Comparison of ENCODE assay signal across 8 mouse cellular contexts in genomic region chr10:81395127-81395526, GRCm38 (mm10). TPM values are rescaled to one million over a fixed set of nuclear protein-coding genes. Genes with fewer than 3 reads are reported as not detected.
DNase-seq lines count a peak whose midpoint lies in the region; ATAC-seq and TF ChIP-seq lines count a peak whose summit lies in the region.

No protein-coding gene starts in this region.

- peaks cover 10% of the 10 kb centered on the region; the same call in 1 of the 2 replicates for H3K36me3 ChIP-seq in midbrain, embryonic 12.5 days
- H3K36me3 ChIP-seq in midbrain, embryonic 16.5 days (ENCODE audit: control insufficient read depth, insufficient read depth, low read length): peaks cover 8% of the 10 kb centered on the region; the same call in 1 of the 2 replicates
- H3K36me3 ChIP-seq in forebrain, embryonic 14.5 days (ENCODE audit: control insufficient read depth, insufficient read depth, low read length): peaks cover 16% of the 10 kb centered on the region
- peaks cover 29% of the 10 kb centered on the region for H3K36me3 ChIP-seq in small intestine, adult 2 months (ENCODE audit: control insufficient read depth, insufficient read depth, low read length)

- no peak for ATAC-seq in midbrain, embryonic 12.5 days (ENCODE audit: low FRiP score, low read depth)
- no peak for ATAC-seq in midbrain, embryonic 16.5 days
- peak; percentile 19; the same call in 1 of the 2 replicates for ATAC-seq in forebrain, embryonic 14.5 days

- H3K4me2 ChIP-seq in midbrain, embryonic 12.5 days (replicated peaks): no peak overlapping the region
- no peak overlapping the region for H3K4me2 ChIP-seq in midbrain, embryonic 16.5 days (ENCODE audit: low read length)
- H3K4me2 ChIP-seq in forebrain, embryonic 14.5 days (ENCODE audit: low read length): no peak overlapping the region

- WGBS in midbrain, embryonic 12.5 days: 17% methylated on average over 5 of the region's 5 CpGs
- WGBS in midbrain, embryonic 16.5 days: 15% methylated on average over 5 of the region's 5 CpGs
- WGBS in forebrain, embryonic 14.5 days: 19% methylated on average over 5 of the region's 5 CpGs
- WGBS in small intestine, adult 2 months: 16% methylated on average over 5 of the region's 5 CpGs

- no peak for TF ChIP-seq POLR2A in small intestine, adult 2 months (IDR thresholded peaks at IDR 0.05; ENCODE audit: low read depth, low read length)

- H3K4me1 ChIP-seq in midbrain, embryonic 12.5 days: peaks cover 35% of the 10 kb centered on the region
- peaks cover 4% of the 10 kb centered on the region; the same call in 1 of the 2 replicates for H3K4me1 ChIP-seq in midbrain, embryonic 16.5 days (ENCODE audit: control insufficient read depth, insufficient read depth, low read length)
- H3K4me1 ChIP-seq in forebrain, embryonic 14.5 days (ENCODE audit: control insufficient read depth, insufficient read depth, low read length): no peaks in the 10 kb centered on the region; the same call in 1 of the 2 replicates
- peaks cover 20% of the 10 kb centered on the region for H3K4me1 ChIP-seq in small intestine, adult 2 months (ENCODE audit: control insufficient read depth, insufficient read depth, insufficient read length, low read length)

- no peaks in the 10 kb centered on the region for H3K9me3 ChIP-seq in midbrain, embryonic 12.5 days
- no peaks in the 10 kb centered on the region for H3K9me3 ChIP-seq in midbrain, embryonic 16.5 days (replicated peaks; ENCODE audit: control insufficient read depth, low read length, poor library complexity, severe bottlenecking)
- H3K9me3 ChIP-seq in forebrain, embryonic 14.5 days (replicated peaks; ENCODE audit: control insufficient read depth, low read length): no peaks in the 10 kb centered on the region

- TF ChIP-seq CTCF in small intestine, adult 2 months (IDR thresholded peaks at IDR 0.05; ENCODE audit: extremely low read depth, insufficient read length, insufficient replicate concordance, low read depth, low read length): peak; percentile 95

- DNase-seq in adrenal gland, adult (ENCODE audit: inconsistent age in 2 of 2, low spot score in 1 of 2): peak; percentile 51 to 86
- no peak for DNase-seq in adrenal gland, postnatal 4 days (ENCODE audit: low spot score in 2 of 2)
- DNase-seq in c-Kit-positive CD71-negative TER-119-negative erythroid progenitor cells, embryonic 14.5 days (ENCODE audit: low read depth): peak; percentile 72
- DNase-seq in forebrain, embryonic 14.5 days (ENCODE audit: low spot score): peak; percentile 76
- peak; percentile 84 for DNase-seq in left cerebral cortex, postnatal 4 days

- H3K9ac ChIP-seq in midbrain, embryonic 12.5 days (replicated peaks): 0 out of 2 replicates have a peak overlapping the region, but pooled peaks have one; percentile 1
- H3K9ac ChIP-seq in midbrain, embryonic 16.5 days (ENCODE audit: low read depth, low read length): no peak overlapping the region
- H3K9ac ChIP-seq in forebrain, embryonic 14.5 days (ENCODE audit: low read length): no peak overlapping the region

- no peak overlapping the region for H3K4me3 ChIP-seq in midbrain, embryonic 12.5 days
- H3K4me3 ChIP-seq in midbrain, embryonic 16.5 days (ENCODE audit: low read depth, low read length): no peak overlapping the region
- no peak overlapping the region for H3K4me3 ChIP-seq in forebrain, embryonic 14.5 days (ENCODE audit: low read depth, low read length)
- peak overlapping the region; percentile 72 for H3K4me3 ChIP-seq in small intestine, adult 2 months (ENCODE audit: low read depth, low read length)

- no peak overlapping the region for H3K27ac ChIP-seq in midbrain, embryonic 12.5 days (replicated peaks)
- no peak overlapping the region for H3K27ac ChIP-seq in midbrain, embryonic 16.5 days (ENCODE audit: low read length)
- H3K27ac ChIP-seq in forebrain, embryonic 14.5 days (ENCODE audit: low read depth, low read length): no peak overlapping the region
- peak overlapping the region; percentile 99; the same call in 1 of the 2 replicates for H3K27ac ChIP-seq in small intestine, adult 2 months (ENCODE audit: insufficient read depth, low read depth, low read length)

- intact Hi-C loops in left cerebral cortex, postnatal 4 days (cut with DNase I): no loop called here

- H3K27me3 ChIP-seq in midbrain, embryonic 12.5 days: peaks cover 26% of the 10 kb centered on the region
- no peaks in the 10 kb centered on the region for H3K27me3 ChIP-seq in midbrain, embryonic 16.5 days (ENCODE audit: control insufficient read depth, insufficient read depth, low read depth, low read length)
- no peaks in the 10 kb centered on the region for H3K27me3 ChIP-seq in forebrain, embryonic 14.5 days (replicated peaks; ENCODE audit: control insufficient read depth, insufficient read depth, low read length)
- no peaks in the 10 kb centered on the region for H3K27me3 ChIP-seq in small intestine, adult 2 months (ENCODE audit: control insufficient read depth, insufficient read depth, low read length)

RNA-seq across cellular contexts. Expression of gene Smim24, which starts 2.3 kb away (rescaled TPM):
- 10 to 100 TPM in 1 of 2 experiments, 1 to 10 TPM in 1; 1.2 to 13.2 TPM for total RNA-seq in adrenal gland, postnatal 4 days (2021)
- polyA plus RNA-seq in midbrain, embryonic 12.5 days (2016; fragmentation: Nextera tagmentation; extraction: Ambion mirVana): 2.1 and 2.8 TPM in 2 replicates
- 1.2 and 1.4 TPM in 2 replicates for polyA plus RNA-seq in midbrain, embryonic 16.5 days (2015; fragmentation: Nextera tagmentation; extraction: Ambion mirVana)
- 1.5 and 2.0 TPM in 2 replicates for polyA plus RNA-seq in forebrain, embryonic 14.5 days (2014; fragmentation: Nextera tagmentation; extraction: Ambion mirVana)
- 1 to 10 TPM; 1.5 to 2.3 TPM for total RNA-seq in left cerebral cortex, postnatal 4 days (2021)
- polyA plus RNA-seq in small intestine, adult 2 months (2012; rRNA removed): 2,702 and 6,898 TPM in 2 replicates

RNA-seq across cellular contexts. Expression of gene Gm48552, which starts 6.3 kb away (rescaled TPM):
- 1 to 10 TPM; 2.6 to 4.1 TPM for total RNA-seq in adrenal gland, postnatal 4 days (2021)
- polyA plus RNA-seq in midbrain, embryonic 12.5 days (2016; fragmentation: Nextera tagmentation; extraction: Ambion mirVana): 0.50 and 2.3 TPM in 2 replicates
- polyA plus RNA-seq in midbrain, embryonic 16.5 days (2015; fragmentation: Nextera tagmentation; extraction: Ambion mirVana): 2.3 and 3.3 TPM in 2 replicates
- 0.65 and 0.69 TPM in 2 replicates for polyA plus RNA-seq in forebrain, embryonic 14.5 days (2014; fragmentation: Nextera tagmentation; extraction: Ambion mirVana)
- 1 to 10 TPM; 2.7 to 5.9 TPM for total RNA-seq in left cerebral cortex, postnatal 4 days (2021)
- 2.9 and 5.0 TPM in 2 replicates for polyA plus RNA-seq in small intestine, adult 2 months (2012; rRNA removed)

RNA-seq across cellular contexts. Expression of gene Gm48551, which starts 10.9 kb away (rescaled TPM):
- total RNA-seq in adrenal gland, postnatal 4 days (2021): 1 to 10 TPM; 1.7 to 1.8 TPM
- 4.2 and 5.5 TPM in 2 replicates for polyA plus RNA-seq in midbrain, embryonic 12.5 days (2016; fragmentation: Nextera tagmentation; extraction: Ambion mirVana)
- polyA plus RNA-seq in midbrain, embryonic 16.5 days (2015; fragmentation: Nextera tagmentation; extraction: Ambion mirVana): 6.1 and 8.2 TPM in 2 replicates
- 3.6 and 4.8 TPM in 2 replicates for polyA plus RNA-seq in forebrain, embryonic 14.5 days (2014; fragmentation: Nextera tagmentation; extraction: Ambion mirVana)
- total RNA-seq in left cerebral cortex, postnatal 4 days (2021): 1 to 10 TPM; 3.7 to 4.4 TPM
- 1.8 and 4.8 TPM in 2 replicates for polyA plus RNA-seq in small intestine, adult 2 months (2012; rRNA removed)

RNA-seq across cellular contexts. Expression of gene Dohh, which starts 10.9 kb away (rescaled TPM):
- total RNA-seq in adrenal gland, postnatal 4 days (2021): 10 to 100 TPM; 49.4 to 49.7 TPM
- 63.5 and 67.2 TPM in 2 replicates for polyA plus RNA-seq in midbrain, embryonic 12.5 days (2016; fragmentation: Nextera tagmentation; extraction: Ambion mirVana)
- 77.5 and 86.2 TPM in 2 replicates for polyA plus RNA-seq in midbrain, embryonic 16.5 days (2015; fragmentation: Nextera tagmentation; extraction: Ambion mirVana)
- 78.7 and 78.8 TPM in 2 replicates for polyA plus RNA-seq in forebrain, embryonic 14.5 days (2014; fragmentation: Nextera tagmentation; extraction: Ambion mirVana)
- total RNA-seq in left cerebral cortex, postnatal 4 days (2021): 10 to 100 TPM; 58.8 to 61.5 TPM
- 86.8 and 113 TPM in 2 replicates for polyA plus RNA-seq in small intestine, adult 2 months (2012; rRNA removed)

RNA-seq across cellular contexts. Expression of gene Fzr1, which starts 16.8 kb away (rescaled TPM):
- 10 to 100 TPM; 69.1 to 70.7 TPM for total RNA-seq in adrenal gland, postnatal 4 days (2021)
- 135 and 139 TPM in 2 replicates for polyA plus RNA-seq in midbrain, embryonic 12.5 days (2016; fragmentation: Nextera tagmentation; extraction: Ambion mirVana)
- 145 and 146 TPM in 2 replicates for polyA plus RNA-seq in midbrain, embryonic 16.5 days (2015; fragmentation: Nextera tagmentation; extraction: Ambion mirVana)
- polyA plus RNA-seq in forebrain, embryonic 14.5 days (2014; fragmentation: Nextera tagmentation; extraction: Ambion mirVana): 101 and 109 TPM in 2 replicates
- total RNA-seq in left cerebral cortex, postnatal 4 days (2021): 100 to 1,000 TPM; 109 to 112 TPM
- 70.5 and 132 TPM in 2 replicates for polyA plus RNA-seq in small intestine, adult 2 months (2012; rRNA removed)

Comparison
In these comparisons a context has a peak if more than half of its experiments do, and no peak if none do; other contexts are left out.
1. DNase-seq: peak in adrenal gland, adult (2 of 2), c-Kit-positive CD71-negative TER-119-negative erythroid progenitor cells, embryonic 14.5 days (single experiment), forebrain, embryonic 14.5 days (single experiment) and left cerebral cortex, postnatal 4 days (single experiment); none in adrenal gland, postnatal 4 days (0 of 2).
2. RNA of gene Smim24, which starts 2.3 kb away (polyA plus RNA-seq): 2,702 to 6,898 TPM in small intestine, adult 2 months; 2.1 to 2.8 TPM in midbrain, embryonic 12.5 days, 1.5 to 2.0 TPM in forebrain, embryonic 14.5 days and 1.2 to 1.4 TPM in midbrain, embryonic 16.5 days; every median in the first group is over 100 times any median in the second.